Mouse (Mus musculus): ENCODE measurements at regions not wholly inside any gene's neighbourhood (a gene's known extent, or its start where the extent isn't known, plus 50 kb on each side); places are given as distances from the start of the nearest gene placed in this dataset.

DNA sequence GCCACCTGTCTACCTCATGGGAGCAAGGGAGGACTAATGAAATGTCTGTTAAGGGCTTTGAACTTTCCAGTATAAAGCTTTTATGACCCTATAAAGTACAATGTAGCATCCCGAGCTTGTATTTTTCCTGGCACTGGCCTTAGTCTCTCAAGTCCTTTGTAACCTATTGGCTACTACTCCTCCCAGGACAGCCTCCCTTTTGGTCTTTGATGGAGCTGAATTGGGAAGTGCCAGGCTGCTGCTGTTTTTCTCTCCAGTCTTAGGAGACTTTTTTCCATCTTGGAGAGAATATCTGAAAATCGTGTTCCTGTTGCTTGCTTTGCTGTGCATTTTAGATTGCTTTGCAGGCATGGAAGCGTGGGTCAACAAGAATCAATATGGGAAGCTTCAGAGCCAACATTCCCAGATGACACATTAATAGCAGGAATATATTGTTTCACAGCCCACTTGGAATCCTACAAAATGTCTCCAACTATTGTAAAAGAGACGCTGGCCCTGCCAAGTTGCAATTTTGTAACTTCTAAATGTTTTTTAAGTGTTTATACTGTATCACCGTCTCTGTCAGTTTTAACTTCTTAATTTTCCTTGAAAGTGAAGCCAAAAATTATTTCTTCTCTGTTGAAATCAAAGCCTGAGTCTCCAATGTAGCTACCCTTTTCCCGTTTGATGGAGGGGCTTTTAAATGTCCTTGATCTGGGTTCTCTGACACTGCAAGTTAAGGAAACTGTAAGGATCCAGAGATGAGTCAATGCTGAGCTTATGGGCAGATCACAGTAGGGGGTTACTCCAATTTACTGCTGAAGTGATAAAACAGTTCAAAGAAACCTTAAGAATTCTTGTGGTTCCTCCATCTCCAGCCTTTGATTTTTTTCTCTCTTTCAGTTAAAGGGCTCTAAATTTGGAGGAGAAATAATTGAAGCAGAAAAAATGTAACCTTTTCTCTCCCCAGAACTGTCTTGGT is 603.3 kb downstream of the Ptprc start:
- TF ChIP-seq GATA1 (IDR thresholded peaks at IDR 0.05; ENCODE audit: borderline replicate concordance, low read length) (no peak), FLI1 (IDR thresholded peaks at IDR 0.05; ENCODE audit: low read length) (no peak)
